Mouse (Mus musculus) heart, postnatal 10 days (tissue): ENCODE measurements at regions not wholly inside any gene's neighbourhood (a gene's known extent, or its start where the extent isn't known, plus 50 kb on each side); places are given as distances from the start of the nearest gene placed in this dataset.

ENCODE experiments used
- DNase-seq, 2 experiments: peaks; one replicate each; pipeline ENCODE4 v3.0.0; 2021
- intact Hi-C: fragments of 180-260 bp; cut with DNase I; formaldehyde crosslinking; loops from one replicate; pipeline ENCODE4 v1.15.1; 2025

- DNase-seq: no peak
- intact Hi-C loops: no loop called here
Observed at GRCm38 (mm10) chr1:105082823-105083550, 273.5 kb downstream of the Rnf152 start.

GRCm38 (mm10) chr1:105081942-105082341, 274.6 kb downstream of the Rnf152 start:
- intact Hi-C loops: no loop called here
- no peak for DNase-seq

- intact Hi-C loops: no loop called here
Observed at GRCm38 (mm10) chr1:105079437-105079836, 277.1 kb downstream of the Rnf152 start.

GRCm38 (mm10) chr1:105075728-105076127, 280.8 kb downstream of the Rnf152 start:
- no peak for DNase-seq
- intact Hi-C loops: no loop called here

More at GRCm38 (mm10) chr1:105079437-105079836, 277.1 kb downstream of the Rnf152 start:
- no peak for DNase-seq

- no peak for DNase-seq
- intact Hi-C loops: no loop called here
Observed at GRCm38 (mm10) chr1:105074326-105074725, 282.2 kb downstream of the Rnf152 start.

- no peak for DNase-seq
- intact Hi-C loops: no loop called here
Observed at GRCm38 (mm10) chr1:105070661-105071455, 285.7 kb downstream of the Rnf152 start.

GRCm38 (mm10) chr1:105067902-105068301, 288.6 kb downstream of the Rnf152 start:
- no peak for DNase-seq
- intact Hi-C loops: no loop called here

DNA sequence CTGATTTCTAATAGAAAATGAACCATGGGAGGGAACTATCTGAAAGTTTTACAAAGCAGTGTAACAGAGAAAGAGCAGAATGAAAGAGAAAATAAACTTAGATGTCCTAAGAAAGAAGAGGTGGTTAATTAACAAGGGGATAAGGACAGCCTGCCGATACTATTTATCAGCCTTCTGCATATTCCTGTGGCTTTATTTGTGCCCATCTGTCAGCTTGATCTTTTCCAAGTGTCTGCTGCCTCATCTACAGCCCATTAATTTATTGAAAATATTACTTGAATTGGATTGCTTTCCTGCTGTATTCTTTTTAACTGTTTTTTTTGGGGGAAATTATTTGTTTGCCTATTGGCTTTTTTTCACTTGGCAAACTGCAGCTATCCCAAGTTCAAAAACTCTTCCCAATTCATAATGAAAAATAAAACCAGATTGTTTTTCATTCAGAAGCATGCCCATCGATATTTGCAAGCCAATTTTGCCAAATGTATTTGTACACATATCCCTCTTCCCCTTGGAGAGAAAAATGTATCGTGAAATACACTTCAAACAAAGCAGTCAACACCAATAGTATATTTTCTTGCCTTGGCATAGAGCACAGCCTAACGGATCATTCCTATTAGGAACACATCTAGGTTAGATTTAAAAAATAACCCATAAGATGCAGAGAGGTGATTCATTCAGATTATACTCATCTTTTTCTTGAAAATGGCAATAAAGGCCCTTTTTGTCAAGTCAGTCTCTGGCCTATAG, 289.3 kb downstream of the Rnf152 start:
- no peak for DNase-seq
- intact Hi-C loops: no loop called here

DNA sequence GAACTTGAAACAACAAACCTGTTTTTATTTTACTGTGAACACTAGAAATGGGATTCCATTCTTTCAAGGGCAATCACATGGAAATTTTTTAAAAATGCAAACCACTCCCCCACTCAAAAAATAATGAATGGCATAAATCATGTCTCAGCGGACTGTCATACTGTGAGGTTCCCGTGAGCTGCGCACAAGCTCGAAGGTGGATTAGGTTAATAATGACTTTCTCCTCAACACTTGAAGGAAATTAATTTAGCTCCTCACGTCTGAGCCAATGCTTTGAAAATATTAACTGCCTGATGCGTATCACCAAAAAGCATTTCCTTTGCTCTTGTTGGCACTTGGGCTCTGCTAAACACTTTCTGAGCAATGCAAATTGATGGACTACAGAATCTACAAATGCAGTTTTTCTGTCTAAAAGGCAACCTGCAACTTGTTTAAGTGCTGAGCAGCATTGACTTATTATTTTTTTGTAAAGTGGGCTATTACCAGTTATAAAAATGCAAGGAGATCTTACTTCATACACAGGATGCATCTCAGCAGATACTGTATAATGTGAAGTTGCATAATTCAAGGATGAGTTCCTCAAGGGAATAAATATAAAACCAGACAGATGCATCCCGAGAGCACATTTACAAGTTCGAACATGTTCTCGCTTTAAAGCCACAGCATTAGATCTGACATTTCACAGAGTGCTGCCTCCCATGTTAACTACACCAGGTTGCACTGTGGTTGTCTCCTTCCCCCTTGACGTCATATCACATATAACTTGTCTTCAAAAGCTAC, 282.4 kb downstream of the Cdh20 start:
- DNase-seq: no peak
- intact Hi-C loops: no loop called here
